Mouse (Mus musculus) CH12F3 (cell line): ENCODE measurements around the gene Gtf2f1.

ENCODE experiments used
- in situ Hi-C: fragments of 300-500 bp; cut with MboI; formaldehyde crosslinking; loops from 2 replicates; pipeline ENCODE4 v1.14.3; 2020; ENCODE audit warnings: low sequenced_read_pairs

Gene Gtf2f1

DNA sequence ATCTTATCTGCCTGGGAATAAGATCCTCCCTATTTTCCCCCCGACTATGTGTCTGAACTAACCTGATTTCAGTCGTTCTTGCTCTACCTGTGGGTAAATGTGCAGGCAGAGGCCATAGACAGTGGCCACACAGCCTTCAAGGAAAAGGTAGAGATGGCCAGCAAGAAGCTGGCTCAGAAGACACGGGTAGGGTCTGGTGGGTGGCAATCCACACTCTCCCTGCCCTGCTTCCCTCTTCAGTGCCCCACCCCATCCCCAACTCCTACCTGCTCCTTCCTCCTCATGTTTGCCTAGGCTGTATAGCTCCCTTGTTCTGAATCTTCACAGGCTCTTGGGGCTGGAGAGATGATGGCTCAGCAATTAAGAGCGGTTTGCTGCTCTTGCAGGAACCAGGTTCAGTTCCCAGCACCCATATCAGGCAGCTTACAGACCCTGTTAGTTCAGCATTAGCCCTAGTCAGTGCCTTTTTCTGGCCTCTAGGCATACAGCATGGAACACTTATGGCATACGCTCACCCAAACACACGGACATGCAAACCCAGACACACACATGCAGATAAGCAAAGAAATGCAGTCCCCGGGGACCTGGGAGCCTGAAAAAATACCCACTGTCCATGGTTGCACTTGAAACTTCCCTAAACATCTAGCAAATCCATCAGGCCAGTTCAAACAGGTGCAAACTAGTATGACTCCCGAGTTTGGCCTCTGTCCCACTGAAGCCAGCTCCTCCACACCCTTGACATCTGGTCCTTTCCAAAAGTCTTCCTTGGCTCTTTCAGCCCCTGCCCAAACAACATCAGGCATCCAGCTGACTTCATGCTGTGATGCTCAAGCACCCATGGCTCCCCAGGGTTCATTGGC lies 34.3 kb downstream of the Gtf2f1 start:
- in situ Hi-C loops = no loop called here

DNA sequence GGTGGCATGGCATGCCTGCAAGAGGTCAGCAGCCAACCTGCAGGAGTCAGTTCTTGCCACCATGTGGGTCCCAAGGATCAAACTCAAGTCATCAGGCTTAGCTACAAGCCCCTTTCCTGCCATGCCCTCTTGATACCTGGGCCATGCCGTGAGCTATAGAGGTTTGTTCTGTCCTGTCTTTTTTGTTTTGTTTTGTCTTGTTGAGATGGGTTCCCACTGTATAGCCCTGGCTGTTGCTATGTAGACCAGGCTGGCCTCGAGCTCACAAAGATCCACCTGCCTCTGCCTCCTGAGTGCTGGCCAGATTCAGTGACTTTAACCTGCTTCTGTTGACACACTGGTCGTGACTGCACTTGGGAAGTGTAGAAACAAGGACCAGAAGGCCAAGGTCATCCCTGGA lies 35.7 kb downstream of the Gtf2f1 start:
- in situ Hi-C loops = no loop called here

DNA sequence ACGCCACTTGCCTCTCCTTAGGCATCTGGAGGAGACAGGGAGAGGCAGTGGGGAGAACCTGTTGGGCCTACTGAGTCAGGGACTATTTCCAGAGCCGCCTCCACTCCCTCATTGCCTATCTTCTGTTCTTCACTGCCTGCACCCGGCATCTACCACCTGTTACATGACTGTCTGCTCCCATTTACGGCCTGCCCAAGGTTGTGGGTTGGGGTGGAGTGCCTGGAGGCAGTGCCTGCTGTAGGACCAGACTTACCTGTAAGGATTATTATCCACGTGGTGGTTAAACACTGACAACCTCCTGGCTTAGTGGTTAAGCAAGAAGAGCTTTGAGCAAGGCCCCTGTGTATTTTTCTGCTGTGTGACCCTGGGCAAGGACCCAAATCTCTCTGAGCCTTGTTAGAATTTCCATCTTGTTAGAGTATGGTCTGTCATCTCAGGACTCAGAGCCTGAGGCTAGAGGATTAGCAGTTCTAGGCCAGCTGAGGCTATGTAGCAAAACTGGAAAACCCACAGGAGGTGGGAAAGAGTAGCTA lies 36.3 kb downstream of the Gtf2f1 start:
- in situ Hi-C loops = no loop called here

DNA sequence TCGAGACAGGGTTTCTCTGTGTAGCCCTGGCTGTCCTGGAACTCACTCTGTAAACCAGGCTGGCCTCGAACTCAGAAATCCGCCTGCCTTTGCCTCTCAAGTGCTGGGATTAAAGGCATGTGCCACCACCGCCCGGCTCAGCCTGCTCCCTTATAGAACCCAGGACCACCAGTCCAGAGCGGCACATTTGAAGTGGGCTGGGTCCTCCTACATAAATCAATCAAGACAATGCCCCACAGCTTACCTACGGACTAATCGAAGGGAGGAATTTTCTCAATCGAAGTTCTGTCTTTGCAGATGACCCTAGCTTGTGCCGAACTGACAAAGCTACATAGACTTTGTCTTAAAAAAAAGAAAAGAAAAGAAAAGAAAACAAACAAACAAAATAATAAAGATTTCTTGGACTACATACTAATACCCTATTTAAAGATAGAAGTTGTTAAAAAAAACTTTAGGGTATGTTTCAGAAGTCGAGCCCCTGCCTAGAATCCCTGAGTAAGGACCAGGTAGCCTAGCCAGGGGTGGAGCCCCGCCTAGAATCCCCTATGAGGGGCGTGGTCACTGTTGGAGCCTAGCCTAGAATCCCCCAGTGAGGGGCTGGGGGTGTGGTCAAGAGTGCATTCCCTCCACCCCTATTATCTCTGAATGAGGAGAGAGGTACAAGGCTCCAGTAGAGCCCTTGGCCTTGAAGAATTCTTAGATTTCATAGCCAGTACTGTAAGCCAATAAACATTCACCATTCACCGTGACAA lies 37.0 kb downstream of the Gtf2f1 start:
- in situ Hi-C loops = no loop called here

DNA sequence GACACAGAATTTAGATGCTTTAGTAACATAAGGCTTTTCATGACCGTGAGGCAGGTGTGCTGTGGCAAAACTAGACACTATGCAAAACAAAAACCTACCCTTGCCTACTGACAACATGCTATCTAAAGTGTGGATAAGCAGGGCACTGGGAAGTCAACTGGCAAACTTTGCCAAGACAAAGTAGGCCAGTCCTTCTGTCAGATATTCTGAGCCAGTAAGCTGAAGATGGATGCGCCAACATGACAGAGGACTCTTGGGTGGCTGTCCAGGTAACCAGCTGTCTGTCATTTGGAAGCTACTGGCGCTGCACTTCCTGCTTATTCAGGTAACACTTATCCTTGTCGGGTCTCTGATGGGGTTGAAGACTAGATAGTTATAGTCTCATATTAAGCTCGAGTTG lies 41.0 kb downstream of the Gtf2f1 start:
- in situ Hi-C loops = no loop called here

DNA sequence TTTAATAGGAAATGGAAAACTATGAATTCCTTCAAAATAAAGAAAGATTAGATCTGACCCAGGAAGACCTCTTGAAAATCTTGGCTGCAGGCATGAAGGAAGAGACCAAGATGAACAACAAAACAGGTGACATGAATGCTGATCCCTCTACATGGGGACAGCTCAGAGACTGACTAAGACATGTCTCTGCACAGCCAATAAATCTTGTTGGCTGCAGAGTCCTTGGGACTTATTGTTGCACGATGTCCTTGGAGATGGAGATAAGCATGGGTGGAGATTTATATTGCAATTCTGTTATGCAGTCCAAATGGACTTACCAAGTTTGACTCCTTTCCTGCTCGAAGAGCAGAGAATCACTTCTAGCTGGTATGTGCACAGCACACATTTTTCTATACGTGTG lies 41.8 kb downstream of the Gtf2f1 start:
- in situ Hi-C loops = no loop called here

DNA sequence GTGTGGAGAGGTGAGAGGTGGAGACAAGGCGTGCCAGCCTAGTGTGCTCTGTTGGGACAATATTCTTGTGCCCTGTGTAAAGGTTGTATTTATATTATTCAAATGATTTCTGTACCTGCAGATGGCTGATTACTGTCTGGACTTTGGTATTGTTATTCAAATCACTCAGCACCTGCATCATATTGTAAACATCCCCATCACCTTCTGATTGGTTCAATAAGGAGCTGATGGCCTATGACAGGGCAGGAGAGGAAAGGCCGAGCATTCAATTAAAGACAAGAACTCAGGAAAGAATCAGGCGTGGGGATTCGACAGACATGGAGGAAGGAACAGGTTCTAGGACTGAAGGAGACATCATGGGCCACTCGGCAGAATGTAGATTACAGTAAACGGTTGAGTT lies 47.4 kb downstream of the Gtf2f1 start:
- in situ Hi-C loops = no loop called here

DNA sequence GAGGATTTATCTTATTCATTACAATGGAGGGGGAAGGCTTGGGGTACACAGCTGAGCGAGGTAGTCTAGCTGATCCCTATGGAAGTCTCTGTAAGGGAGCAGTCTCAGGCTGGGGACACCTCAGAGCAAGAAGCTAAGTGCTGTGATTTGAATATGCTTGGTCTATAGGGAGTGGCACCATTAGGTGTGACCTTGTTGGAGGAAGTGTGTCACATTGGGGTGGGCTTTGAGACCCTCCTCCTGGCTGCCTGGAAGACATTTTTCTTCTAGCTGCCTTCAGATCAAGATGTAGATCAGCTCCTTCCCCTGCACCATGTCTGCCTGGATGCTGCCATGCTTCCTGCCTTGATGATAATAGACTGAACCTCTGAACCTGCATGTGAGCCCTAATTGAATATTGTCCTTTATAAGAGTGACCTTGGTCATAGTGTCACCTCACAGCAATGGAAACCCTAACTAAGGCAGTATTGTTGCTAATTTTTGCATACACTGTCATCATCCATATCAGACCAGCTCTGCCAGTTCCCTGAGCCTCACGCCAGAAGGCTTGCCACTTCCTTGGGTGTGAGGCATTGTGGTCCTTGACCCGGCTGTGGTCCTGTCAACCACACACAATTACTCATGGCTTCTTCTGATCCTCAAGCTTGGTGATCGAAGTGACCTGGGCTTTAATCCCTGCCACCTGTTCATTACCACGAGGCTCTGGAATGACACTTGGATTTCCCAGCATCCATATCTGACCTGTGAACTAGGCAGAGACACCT lies 48.3 kb downstream of the Gtf2f1 start:
- in situ Hi-C loops = no loop called here

DNA sequence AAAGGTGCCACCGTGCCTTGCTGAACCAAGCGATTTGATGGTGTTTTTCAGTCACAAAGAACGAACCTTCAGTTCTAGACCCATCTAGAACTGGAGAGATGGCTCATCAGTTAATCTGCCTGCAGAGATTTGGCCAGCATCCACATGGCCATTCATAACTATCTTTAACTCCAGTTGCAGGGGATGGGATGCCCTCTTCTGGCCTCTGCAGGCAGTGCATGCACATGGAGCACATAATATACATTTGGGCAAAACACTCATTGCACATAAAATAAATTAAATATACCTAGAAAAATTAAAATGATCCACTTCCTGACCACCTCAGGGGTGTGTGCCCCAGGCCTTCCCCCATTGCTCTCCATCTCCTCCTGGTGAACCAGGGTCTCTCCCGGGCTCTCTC lies 49.2 kb downstream of the Gtf2f1 start:
- in situ Hi-C loops = no loop called here

DNA sequence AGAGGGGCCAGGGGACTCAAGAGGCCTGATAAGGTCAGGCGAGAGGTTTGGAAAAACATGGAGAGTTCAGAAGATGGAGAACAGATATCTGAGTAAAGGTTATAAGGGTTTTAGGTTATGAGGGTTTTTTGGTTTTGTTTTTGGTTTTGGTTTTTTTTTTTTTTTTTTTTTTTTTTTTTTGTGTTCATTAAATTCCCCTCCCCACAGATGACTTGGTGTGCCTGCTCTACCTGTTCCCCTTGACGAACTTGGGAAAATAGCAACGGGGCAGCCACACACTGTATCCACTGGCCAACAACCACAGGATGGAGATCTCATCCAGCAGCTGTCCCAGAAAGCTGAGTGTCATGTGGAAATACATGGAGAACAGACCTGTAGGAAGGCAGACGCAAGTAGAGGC lies 52.4 kb downstream of the Gtf2f1 start:
- in situ Hi-C loops = no loop called here

DNA sequence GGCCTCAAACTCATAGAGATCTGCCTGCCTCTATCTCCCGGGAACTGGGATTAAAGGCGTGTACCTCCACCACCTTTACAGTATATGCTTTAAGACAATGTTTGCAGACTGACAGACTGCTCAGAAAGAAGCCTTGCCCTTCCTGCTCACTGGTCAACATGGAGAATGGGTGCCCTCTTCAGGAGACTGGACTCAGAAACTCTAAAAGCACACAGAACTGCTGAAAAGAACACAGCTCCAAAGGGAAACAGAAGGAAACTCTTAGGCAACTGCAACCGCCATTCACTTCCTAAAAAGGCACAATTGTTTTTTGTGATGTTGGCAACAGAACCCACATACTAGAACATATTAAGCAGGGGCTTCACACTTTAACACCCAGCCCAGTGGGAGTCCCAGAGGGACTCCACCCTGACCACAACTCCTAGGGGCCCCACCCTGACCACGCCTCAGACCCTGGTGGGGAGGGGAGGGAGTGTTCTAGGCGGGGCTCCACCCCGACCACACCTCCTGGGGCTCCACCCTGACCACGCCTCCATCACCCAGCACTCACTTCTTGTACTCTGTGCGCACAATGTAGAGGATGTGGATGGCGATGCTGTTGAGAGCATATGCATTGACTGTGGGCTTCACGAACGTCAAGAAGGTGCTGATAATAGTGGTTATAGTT lies 53.2 kb downstream of the Gtf2f1 start:
- in situ Hi-C loops = no loop called here

DNA sequence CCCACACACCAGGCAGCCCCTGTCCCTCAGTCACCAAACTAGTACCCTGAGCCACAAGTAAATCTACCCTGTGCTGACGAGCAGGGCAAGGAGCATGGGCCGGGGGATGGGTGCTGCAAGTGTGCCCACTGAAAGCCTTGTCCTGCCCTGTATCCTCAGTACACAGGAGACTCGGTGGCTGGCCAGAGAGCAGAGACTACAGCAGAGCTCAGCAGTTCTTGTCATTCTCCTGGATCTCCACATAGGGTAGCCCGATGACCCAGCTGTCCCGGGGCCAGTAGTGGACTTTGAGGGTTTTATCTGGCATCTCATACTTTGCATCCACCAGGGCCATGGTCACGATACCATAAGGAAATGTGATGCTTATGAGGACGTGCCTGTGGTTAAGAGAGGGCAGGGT lies 56.2 kb downstream of the Gtf2f1 start:
- in situ Hi-C loops = no loop called here
